Mouse (Mus musculus): ENCODE measurements around the gene Glis2. TPM values are rescaled to one million over a fixed set of nuclear protein-coding genes. Genes with fewer than 3 reads are reported as not detected.
A peak's percentile ranks its signal among the peaks of the same experiment; 100 is the strongest.

Gene Glis2
- total RNA-seq, 2 experiments from 2014 or later, result 12.4 to 16.6 TPM

- DNase-seq (ENCODE audit: low spot score in 2 of 2), result no peak
Measured at GRCm38 (mm10) chr16:4635760-4636159, 41.2 kb downstream of the Glis2 start.

- no peak for DNase-seq (ENCODE audit: low spot score in 2 of 2)
Measured at GRCm38 (mm10) chr16:4638891-4639390, 44.4 kb downstream of the Glis2 start.

GRCm38 (mm10) chr16:4639831-4640237 lies 45.3 kb downstream of the Glis2 start, which contains the start of the genes Vasn and Dnaja3:
Gene Vasn (plus strand): TSS chr16:4639941.
Gene Dnaja3 (plus strand): TSS chr16:4639989.
- peak; percentile 74 to 82 for DNase-seq (ENCODE audit: low spot score in 2 of 2)

- no peak for DNase-seq (ENCODE audit: low spot score in 2 of 2)
Measured at GRCm38 (mm10) chr16:4640267-4641005, 45.9 kb downstream of the Glis2 start.

DNA sequence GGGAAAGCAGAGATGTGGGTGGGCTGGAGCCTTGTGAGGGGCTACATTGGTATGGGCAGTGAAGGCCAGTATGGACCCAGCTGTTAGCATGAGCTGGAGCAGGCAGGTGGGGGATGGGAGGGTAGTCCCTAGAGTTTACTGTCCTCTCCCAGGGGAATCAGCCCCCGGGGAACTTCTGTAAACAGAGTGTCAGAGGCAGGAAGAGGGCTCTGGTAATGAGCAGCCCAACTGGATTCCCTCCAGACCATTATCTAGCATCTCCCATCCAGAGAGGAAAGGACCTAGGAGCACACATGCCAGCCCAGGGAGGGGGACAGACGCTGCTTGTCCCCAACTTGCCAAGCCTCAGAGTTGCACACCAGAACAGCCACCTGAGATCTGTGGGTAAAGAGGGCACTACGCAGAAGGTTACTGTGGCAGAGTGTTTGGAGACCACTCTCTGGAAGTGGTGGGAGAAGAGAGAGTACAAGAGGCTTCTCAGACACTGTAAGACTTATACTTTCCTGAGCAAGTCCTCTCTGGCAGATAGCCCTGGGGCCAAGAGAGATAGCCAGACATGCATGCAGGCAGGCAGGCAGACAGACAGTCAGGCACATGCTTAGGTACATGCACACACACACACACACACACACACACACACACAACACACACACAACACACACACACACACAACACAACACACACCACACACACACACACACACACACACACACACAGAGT lies 46.8 kb downstream of the Glis2 start:
- no peak for DNase-seq (ENCODE audit: low spot score in 2 of 2)

DNA sequence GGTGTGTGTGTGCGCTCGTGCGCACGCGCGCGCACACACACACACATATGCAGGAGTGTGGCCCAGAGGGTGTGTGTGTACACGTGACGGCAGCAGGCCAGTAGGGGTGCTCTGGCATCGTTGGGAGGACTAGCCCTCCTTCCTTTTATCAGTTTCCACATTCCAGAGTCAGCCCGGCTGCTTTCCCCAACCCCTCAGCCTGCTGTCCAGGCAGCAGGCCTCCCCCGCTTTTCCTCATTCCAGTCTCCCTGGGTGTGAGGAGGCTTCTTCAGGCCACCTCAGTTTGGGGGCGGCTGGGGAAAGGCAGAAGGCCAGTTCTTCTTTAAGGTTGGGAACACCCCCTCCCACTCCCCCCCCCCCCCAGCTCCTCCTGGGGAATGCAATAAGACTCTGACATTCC lies 47.7 kb downstream of the Glis2 start:
- DNase-seq (ENCODE audit: low spot score in 2 of 2), result peak; percentile 63 to 78

DNA sequence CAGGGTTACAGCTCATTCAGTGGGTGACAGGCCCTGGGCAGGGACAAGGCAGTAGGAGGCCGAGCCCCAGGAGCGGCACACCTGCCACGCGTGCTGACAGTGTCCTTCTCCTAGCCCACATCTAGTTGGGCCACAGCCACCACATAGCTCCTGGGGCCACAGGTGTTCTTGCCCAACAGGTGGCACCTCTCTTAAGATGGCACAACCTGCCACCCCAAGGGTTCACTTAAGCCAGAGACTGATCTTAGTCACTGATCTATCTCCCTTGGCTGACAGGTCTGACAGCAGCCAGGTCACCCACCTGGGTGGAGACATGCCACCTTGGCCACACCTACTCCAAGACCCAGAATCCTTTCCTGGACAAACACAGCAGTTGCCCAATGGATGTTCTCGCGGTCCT lies 48.4 kb downstream of the Glis2 start:
- DNase-seq (ENCODE audit: low spot score in 2 of 2), result no peak

DNA sequence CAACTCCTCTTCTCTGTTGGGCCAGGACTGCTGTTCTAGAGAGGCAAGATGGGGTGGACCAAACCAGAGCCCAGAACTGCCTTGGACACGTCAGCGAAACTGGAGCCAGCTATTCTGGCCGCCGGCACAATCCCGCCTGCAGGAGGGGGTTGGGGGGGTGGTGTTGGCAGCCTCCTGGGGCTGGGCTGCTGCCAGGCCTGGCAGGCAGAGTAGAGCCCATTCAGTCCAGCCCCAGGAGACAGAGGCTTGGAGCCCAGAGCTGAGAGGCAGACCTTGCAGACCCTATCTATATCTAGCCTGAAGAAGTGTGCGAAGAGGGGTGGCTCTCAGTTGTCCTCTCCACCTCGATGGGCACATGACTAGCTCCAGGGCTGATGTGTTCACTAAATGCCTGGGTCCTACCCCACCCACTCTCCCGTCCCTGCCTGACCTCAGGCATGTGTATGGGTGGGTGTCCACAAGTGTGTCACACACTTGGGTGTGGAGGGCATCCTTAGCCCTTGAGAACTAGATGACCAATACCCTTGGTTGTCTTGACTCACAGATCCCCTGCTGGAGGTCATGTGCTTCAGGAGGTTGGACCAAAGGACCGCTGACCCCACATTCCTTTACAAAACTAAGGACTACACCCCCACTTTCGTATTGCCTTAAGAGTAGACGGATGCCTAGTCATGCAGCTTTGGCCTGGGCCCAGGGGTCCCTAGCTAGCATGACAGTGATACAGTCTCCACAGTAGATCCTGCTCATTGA lies 49.3 kb downstream of the Glis2 start:
- peak; percentile 71 to 84 for DNase-seq (ENCODE audit: low spot score in 2 of 2)

DNA sequence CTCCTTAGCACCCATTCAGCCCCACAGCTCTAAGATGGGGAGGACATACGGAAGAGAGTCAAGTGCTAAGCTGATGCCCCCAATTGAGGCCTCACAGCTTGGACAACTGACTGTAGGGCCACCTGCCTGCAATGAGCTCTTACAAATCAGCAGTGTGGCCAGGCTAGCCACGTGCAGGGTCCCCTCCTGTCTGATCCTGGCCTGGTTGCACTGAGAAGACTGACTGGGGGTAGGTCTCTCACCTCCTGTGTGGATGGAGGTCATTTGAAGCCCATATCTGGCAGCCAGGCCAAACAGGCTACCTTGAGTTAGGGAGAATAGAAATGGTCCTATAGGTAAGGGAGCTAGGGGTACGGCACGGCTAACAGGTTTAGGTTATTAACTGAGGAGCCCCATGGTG lies 51.4 kb downstream of the Glis2 start:
- no peak for DNase-seq (ENCODE audit: low spot score in 2 of 2)

DNA sequence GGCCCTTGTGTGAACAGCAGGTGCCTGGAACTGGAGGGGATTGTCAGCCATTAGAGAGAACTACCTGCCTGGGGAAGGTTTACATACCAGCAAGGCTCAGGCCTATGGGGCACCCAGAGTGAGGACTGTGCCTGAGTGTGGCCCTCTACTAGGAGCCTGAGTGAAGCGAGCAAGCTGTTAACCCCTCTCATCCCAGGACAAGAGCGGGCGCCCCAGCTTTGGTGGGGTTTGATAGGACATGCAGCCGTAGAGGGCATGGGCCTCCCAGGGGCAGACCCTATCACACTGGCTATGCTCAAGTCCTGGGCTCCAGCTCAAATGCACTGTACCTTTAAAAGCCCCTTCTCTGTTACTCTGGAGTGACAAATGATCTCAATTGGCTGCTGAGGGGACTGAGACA lies 52.3 kb downstream of the Glis2 start:
- no peak for DNase-seq (ENCODE audit: low spot score in 2 of 2)

- DNase-seq (ENCODE audit: low spot score in 2 of 2), result no peak
Measured at GRCm38 (mm10) chr16:4647651-4648141, 53.2 kb downstream of the Glis2 start.

GRCm38 (mm10) chr16:4648416-4649023 lies 54.0 kb downstream of the Glis2 start:
- no peak for DNase-seq (ENCODE audit: low spot score in 2 of 2)

DNA sequence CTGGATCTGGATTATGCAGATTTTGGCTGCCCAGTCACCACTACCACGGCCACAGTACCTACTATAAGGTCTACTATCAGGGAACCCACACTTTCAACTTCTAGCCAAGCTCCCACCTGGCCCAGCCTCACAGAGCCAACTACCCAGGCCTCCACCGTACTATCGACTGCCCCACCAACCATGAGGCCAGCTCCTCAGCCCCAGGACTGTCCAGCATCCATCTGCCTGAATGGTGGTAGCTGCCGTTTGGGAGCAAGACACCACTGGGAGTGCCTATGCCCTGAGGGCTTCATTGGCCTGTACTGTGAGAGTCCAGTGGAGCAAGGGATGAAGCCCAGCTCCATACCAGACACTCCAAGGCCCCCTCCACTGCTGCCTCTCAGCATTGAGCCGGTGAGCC lies 54.7 kb downstream of the Glis2 start:
- DNase-seq (ENCODE audit: low spot score in 2 of 2), result no peak

GRCm38 (mm10) chr16:4649692-4650091 lies 55.2 kb downstream of the Glis2 start:
- no peak for DNase-seq (ENCODE audit: low spot score in 2 of 2)

- no peak for DNase-seq (ENCODE audit: low spot score in 2 of 2)
Measured at GRCm38 (mm10) chr16:4650161-4650560, 55.6 kb downstream of the Glis2 start.

GRCm38 (mm10) chr16:4651081-4651480 lies 56.6 kb downstream of the Glis2 start:
- no peak for DNase-seq (ENCODE audit: low spot score in 2 of 2)

DNA sequence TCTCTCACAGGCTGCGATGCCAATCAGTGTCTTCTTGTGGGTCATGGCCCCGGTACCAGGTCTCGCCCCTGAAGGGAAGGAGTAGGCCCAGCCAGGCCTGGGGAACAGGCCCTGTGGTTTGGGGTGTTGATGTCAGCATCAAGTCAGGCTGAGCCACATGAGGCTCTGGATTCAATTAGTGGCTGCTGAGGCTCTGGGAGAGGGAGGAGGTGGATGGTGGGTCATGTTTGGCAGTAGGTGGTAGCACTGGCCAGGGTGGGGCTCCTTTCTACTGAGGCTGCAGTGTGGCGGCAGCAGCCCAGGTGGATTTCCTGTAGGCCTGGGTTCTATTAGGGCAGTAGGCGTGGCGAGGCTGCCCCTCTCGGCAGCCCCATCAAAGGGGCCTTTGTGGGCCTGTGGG lies 57.1 kb downstream of the Glis2 start:
- no peak for DNase-seq (ENCODE audit: low spot score in 2 of 2)

- no peak for DNase-seq (ENCODE audit: low spot score in 2 of 2)
Measured at GRCm38 (mm10) chr16:4652707-4653416, 58.3 kb downstream of the Glis2 start.

DNA sequence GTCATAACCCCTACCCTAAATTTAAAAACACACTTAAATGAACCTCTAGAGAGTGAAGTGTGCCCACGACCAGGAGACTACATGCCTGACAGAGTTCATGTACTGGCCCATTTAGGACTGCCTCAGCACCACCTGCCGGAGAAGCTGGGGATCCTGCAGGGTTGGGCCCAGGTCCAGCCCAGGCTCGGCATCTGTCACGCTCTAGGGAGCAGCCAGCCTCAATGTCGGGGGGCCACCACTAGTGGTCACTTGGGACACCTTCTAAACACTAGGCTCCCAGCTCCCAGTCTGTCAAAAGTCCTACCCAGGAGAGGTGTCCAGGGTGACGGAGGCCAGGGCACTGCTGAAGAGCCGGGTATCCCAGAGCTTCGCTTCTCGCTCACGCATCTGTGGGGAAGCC lies 60.2 kb downstream of the Glis2 start:
- no peak for DNase-seq (ENCODE audit: low spot score in 2 of 2)

DNA sequence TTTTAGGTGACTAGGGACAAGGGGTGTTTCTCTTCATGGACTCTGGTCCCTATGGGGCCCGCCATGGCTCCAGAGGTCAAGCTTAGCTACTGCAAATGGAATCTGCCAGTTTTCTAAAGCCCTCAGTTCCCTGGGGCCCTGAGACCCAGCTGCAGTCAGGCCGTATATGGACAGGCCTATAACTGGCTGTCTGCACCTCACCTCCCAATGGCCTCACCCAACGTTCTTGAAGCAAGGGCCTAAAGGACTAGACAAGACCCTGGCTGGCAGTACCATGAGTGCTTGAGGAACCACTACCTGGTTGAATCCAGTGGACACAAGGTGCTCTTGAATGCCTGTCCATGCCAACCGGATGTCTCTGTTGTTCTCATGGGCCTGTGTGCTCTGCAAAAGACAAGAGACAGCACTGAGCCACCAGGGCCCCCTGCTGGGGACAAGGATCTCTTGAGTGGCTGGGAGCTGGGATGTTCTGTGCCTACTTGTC lies 60.8 kb downstream of the Glis2 start:
- no peak for DNase-seq (ENCODE audit: low spot score in 2 of 2)
